Mouse (Mus musculus): ENCODE data around the gene Fbf1.

DNA sequence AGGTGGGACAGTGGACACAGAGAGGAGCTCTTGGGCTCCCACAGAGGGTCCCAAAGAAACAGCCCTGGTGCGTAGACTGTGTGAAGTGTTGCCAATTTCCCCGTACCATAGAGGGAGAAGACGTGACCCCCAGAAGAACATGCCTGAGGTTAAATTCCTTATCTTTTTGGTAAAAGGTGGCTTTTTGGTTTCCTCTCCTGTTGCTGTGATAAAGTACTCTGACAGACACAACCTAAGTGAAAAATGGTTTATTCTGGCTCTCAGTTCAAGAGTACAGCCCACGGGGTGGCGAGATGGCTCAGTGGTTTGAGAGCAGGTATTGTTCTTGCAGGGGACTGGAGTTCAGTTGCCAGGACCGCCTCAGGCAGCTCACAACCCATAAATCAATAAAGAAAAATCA is 68.5 kb downstream of the Fbf1 start:
- TF ChIP-seq MAFK (IDR thresholded peaks at IDR 0.05; ENCODE audit: insufficient read depth, low read depth, low read length), result no peak
- no peak for TF ChIP-seq CHD2 (IDR thresholded peaks at IDR 0.05; ENCODE audit: low read depth, low read length)
- TF ChIP-seq HCFC1 (IDR thresholded peaks at IDR 0.05; ENCODE audit: borderline replicate concordance, insufficient read depth, low read length), result no peak
- no peak for TF ChIP-seq ZNF384 (IDR thresholded peaks at IDR 0.05; ENCODE audit: low read depth, low read length)
- TF ChIP-seq ZC3H11A (IDR thresholded peaks at IDR 0.05; ENCODE audit: borderline replicate concordance, low read depth, low read length), result no peak

All from ES-E14 (cell line).